Mouse (Mus musculus): ENCODE measurements around the gene Vmn1r77.
"Not testable (repeated sequence)": the region's sequence is repeated elsewhere in the genome, so short reads cannot be mapped to it uniquely, and the experiment has no call there.

The Vmn1r77 gene

DNA sequence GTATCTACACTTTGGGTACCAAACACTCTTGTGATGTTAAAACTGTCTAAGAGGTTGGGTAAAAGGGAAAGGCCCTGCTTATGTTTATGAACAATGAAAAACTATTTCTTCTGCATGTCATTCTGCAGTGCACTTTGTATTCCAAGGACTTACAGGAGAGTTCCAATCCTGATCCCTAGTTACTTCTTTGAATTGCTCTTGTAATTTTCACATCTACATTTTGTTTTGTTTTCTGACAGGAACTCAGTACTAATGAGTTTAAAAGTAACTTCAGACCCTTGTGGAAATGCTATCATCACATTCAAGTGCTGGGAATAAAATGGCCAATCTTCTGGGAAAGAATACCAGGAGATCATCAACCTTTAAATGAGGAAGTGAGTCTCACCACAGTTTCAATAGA is at the start of gene Vmn1r77:
Gene Vmn1r77 (plus strand): TSS at position 301 of the 400 bp plus-strand sequence.
- not testable (repeated sequence) for DNase-seq (ENCODE audit: low read depth, low spot score)

DNA sequence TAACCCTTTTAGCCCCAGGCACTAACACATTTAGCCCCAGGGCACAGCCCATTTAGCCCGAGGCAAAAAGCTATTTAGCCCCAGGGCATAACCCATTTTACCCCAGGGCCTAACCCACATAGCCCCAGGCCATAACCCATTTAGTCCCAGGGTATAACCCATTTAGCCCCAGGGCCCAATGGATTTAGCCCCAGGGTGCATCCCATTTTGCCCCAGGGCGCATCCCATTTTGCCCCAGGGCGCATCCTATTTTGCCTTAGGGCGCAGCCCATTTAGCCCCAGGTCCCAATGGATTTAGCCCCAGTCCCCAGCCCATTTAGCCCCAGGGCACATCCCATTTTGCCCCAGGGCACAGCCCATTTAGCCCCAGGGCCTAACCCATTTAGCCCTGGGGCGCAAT is 25.1 kb upstream of the Vmn1r77 start:
- not testable (repeated sequence) for DNase-seq (ENCODE audit: low read depth, low spot score)

DNA sequence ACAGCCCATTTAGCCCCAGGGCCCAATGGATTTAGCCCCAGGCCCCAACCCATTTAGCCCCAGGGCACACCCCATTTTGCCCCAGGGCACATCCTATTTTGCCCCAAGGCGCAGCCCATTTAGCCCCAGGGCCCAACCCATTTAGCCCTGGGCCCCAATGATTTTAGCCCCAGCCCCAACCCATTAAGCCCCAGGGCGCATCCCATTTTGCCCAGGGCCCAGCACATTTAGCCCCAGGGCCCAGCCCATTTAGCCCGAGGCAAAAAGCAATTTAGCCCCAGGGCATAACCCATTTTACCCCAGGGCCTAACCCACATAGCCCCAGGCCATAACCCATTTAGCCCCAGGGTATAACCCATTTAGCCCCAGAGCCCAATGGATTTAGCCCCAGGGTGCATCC is 24.2 kb upstream of the Vmn1r77 start:
- not testable (repeated sequence) for DNase-seq (ENCODE audit: low read depth, low spot score)

DNA sequence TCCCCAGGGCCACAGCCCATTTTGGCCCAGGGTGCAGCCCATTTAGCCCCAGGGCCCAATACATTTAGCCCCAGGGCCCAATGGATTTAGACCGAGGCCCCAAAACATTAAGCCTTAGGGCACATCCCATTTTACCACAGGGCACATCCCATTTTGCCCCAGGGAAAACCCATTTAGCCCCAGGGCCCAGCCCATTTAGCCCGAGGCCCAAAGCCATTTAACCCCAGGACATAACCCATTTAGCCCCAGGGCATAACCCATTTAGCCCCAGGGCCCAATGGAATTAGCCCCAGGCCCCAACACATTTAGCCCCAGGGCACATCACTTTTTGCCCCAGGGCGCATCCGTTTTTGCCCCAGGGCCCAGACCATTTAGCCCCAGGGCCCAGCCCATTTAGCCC is 23.4 kb upstream of the Vmn1r77 start:
- DNase-seq (ENCODE audit: low read depth, low spot score): no peak

GRCm38 (mm10) chr7:12017829-12018228 is 18.7 kb upstream of the Vmn1r77 start:
- not testable (repeated sequence) for DNase-seq (ENCODE audit: low read depth, low spot score)

- DNase-seq (ENCODE audit: low read depth, low spot score): no peak
These were observed 4.1 kb downstream of the Vmn1r77 start for GRCm38 (mm10) chr7:12040664-12041063.
